Mouse (Mus musculus) layer of hippocampus, adult 9-10 months (tissue): ENCODE measurements at regions not wholly inside any gene's neighbourhood (a gene's known extent, or its start where the extent isn't known, plus 50 kb on each side); places are given as distances from the start of the nearest gene placed in this dataset.
A peak's percentile ranks its signal among the peaks of the same experiment; 100 is the strongest.

Source experiments
- DNase-seq: peaks from one replicate; pipeline ENCODE4 v3.0.0; 2022; ENCODE audit warnings: low spot score

- peak; percentile 73 for DNase-seq
Measured at GRCm38 (mm10) chr9:26383996-26384395, 349.5 kb upstream of the B3gat1 start.

GRCm38 (mm10) chr9:26398635-26399034, 334.9 kb upstream of the B3gat1 start:
- no peak for DNase-seq

GRCm38 (mm10) chr9:26422897-26423823, 310.4 kb upstream of the B3gat1 start:
- no peak for DNase-seq

- no peak for DNase-seq
Measured at GRCm38 (mm10) chr9:26435507-26435906, 298.0 kb upstream of the B3gat1 start.

GRCm38 (mm10) chr9:26437244-26437643, 296.3 kb upstream of the B3gat1 start:
- no peak for DNase-seq

GRCm38 (mm10) chr9:26453924-26454323, 279.6 kb upstream of the B3gat1 start:
- no peak for DNase-seq

- no peak for DNase-seq
Measured at GRCm38 (mm10) chr9:26461081-26461480, 272.4 kb upstream of the B3gat1 start.

- no peak for DNase-seq
Measured at GRCm38 (mm10) chr9:26470694-26471392, 262.7 kb upstream of the B3gat1 start.

GRCm38 (mm10) chr9:26476341-26476740, 257.2 kb upstream of the B3gat1 start:
- no peak for DNase-seq

GRCm38 (mm10) chr9:26480881-26481280, 252.6 kb upstream of the B3gat1 start:
- no peak for DNase-seq

- no peak for DNase-seq
Measured at GRCm38 (mm10) chr9:26481890-26482289, 251.6 kb upstream of the B3gat1 start.

GRCm38 (mm10) chr9:26493740-26494139, 239.8 kb upstream of the B3gat1 start:
- no peak for DNase-seq

- no peak for DNase-seq
Measured at GRCm38 (mm10) chr9:26502027-26502426, 231.5 kb upstream of the B3gat1 start.

GRCm38 (mm10) chr9:26505941-26506340, 227.6 kb upstream of the B3gat1 start:
- DNase-seq: no peak

GRCm38 (mm10) chr9:26518651-26519050, 214.9 kb upstream of the B3gat1 start:
- DNase-seq: no peak

- no peak for DNase-seq
Measured at GRCm38 (mm10) chr9:26519581-26520501, 213.7 kb upstream of the B3gat1 start.

- no peak for DNase-seq
Measured at GRCm38 (mm10) chr9:26524089-26524488, 209.4 kb upstream of the B3gat1 start.

GRCm38 (mm10) chr9:26528761-26529160, 204.8 kb upstream of the B3gat1 start:
- no peak for DNase-seq

GRCm38 (mm10) chr9:26539042-26539441, 194.5 kb upstream of the B3gat1 start:
- no peak for DNase-seq

GRCm38 (mm10) chr9:26548328-26548922, 185.1 kb upstream of the B3gat1 start:
- DNase-seq: no peak

GRCm38 (mm10) chr9:26549118-26549517, 184.4 kb upstream of the B3gat1 start:
- no peak for DNase-seq

- DNase-seq: no peak
Measured at GRCm38 (mm10) chr9:26549551-26549950, 184.0 kb upstream of the B3gat1 start.
